Mouse (Mus musculus): ENCODE results near the gene Pkdcc. TPM values are rescaled to one million over a fixed set of nuclear protein-coding genes. Genes with fewer than 3 reads are reported as not detected.

The Pkdcc gene
- polyA plus RNA-seq, 1 experiment from 2014 or later, result 13.5 TPM

GRCm38 (mm10) chr17:83246090-83246489 lies 31.0 kb downstream of the Pkdcc start:
- Histone ChIP-seq H3K4me3 (no peak overlapping the region), H3K9me3 (replicated peaks) (no peaks in the 10 kb centered on the region), H3K27me3 (replicated peaks) (0 out of 2 replicates have a peak, but pooled peaks cover 6% of the 10 kb centered on the region), H3K9ac (no peak overlapping the region), H3K36me3 (no peaks in the 10 kb centered on the region), H3K4me2 (0 out of 2 replicates have a peak overlapping the region, but pooled peaks have one; percentile 17), H3K4me1 (replicated peaks) (0 out of 2 replicates have a peak, but pooled peaks cover 18% of the 10 kb centered on the region), H3K27ac (ENCODE audit: poor library complexity, severe bottlenecking) (no peak overlapping the region)
- no peak for ATAC-seq (ENCODE audit: insufficient number of reproducible peaks, low FRiP score)
- 46% methylated on average over 7 of the region's 7 CpGs for WGBS

GRCm38 (mm10) chr17:83247176-83247575 lies 32.1 kb downstream of the Pkdcc start:
- no peak for ATAC-seq (ENCODE audit: insufficient number of reproducible peaks, low FRiP score)
- Histone ChIP-seq H3K27me3 (replicated peaks) (peaks cover 6% of the 10 kb centered on the region; the same call in 1 of the 2 replicates), H3K4me3 (no peak overlapping the region), H3K27ac (ENCODE audit: poor library complexity, severe bottlenecking) (no peak overlapping the region), H3K36me3 (no peaks in the 10 kb centered on the region), H3K4me1 (replicated peaks) (0 out of 2 replicates have a peak, but pooled peaks cover 18% of the 10 kb centered on the region), H3K9ac (no peak overlapping the region), H3K9me3 (replicated peaks) (no peaks in the 10 kb centered on the region), H3K4me2 (no peak overlapping the region)
- 39% methylated on average over 4 of the region's 4 CpGs for WGBS

GRCm38 (mm10) chr17:83248467-83248866 lies 33.4 kb downstream of the Pkdcc start:
- no peaks in the 10 kb centered on the region; the same call in 1 of the 2 replicates for H3K27me3 ChIP-seq (replicated peaks)
- WGBS, result 43% methylated on average over 2 of the region's 2 CpGs
- no peaks in the 10 kb centered on the region for H3K9me3 ChIP-seq (replicated peaks)
- H3K4me2 ChIP-seq, result no peak overlapping the region
- H3K4me1 ChIP-seq (replicated peaks), result 0 out of 2 replicates have a peak, but pooled peaks cover 18% of the 10 kb centered on the region
- no peak for ATAC-seq (ENCODE audit: insufficient number of reproducible peaks, low FRiP score)
- no peak overlapping the region for H3K4me3 ChIP-seq
- H3K27ac ChIP-seq (ENCODE audit: poor library complexity, severe bottlenecking), result no peak overlapping the region
- no peak overlapping the region for H3K9ac ChIP-seq
- no peaks in the 10 kb centered on the region for H3K36me3 ChIP-seq

- WGBS, result 84% methylated on average over 18 of the region's 18 CpGs
- Histone ChIP-seq H3K36me3 (no peaks in the 10 kb centered on the region), H3K9me3 (replicated peaks) (peaks cover 8% of the 10 kb centered on the region; the same call in 1 of the 2 replicates), H3K4me3 (no peak overlapping the region), H3K27ac (ENCODE audit: poor library complexity, severe bottlenecking) (no peak overlapping the region), H3K27me3 (replicated peaks) (no peaks in the 10 kb centered on the region; the same call in 1 of the 2 replicates), H3K4me2 (no peak overlapping the region), H3K9ac (no peak overlapping the region), H3K4me1 (replicated peaks) (0 out of 2 replicates have a peak, but pooled peaks cover 12% of the 10 kb centered on the region)
- ATAC-seq (ENCODE audit: insufficient number of reproducible peaks, low FRiP score), result no peak
Measured at GRCm38 (mm10) chr17:83250903-83251526, 35.9 kb downstream of the Pkdcc start.

- H3K27ac ChIP-seq (ENCODE audit: poor library complexity, severe bottlenecking), result no peak overlapping the region
- no peak overlapping the region for H3K4me3 ChIP-seq
- no peak overlapping the region for H3K9ac ChIP-seq
- no peak for ATAC-seq (ENCODE audit: insufficient number of reproducible peaks, low FRiP score)
- no peaks in the 10 kb centered on the region for H3K4me1 ChIP-seq (replicated peaks)
- no peaks in the 10 kb centered on the region for H3K36me3 ChIP-seq
- H3K27me3 ChIP-seq (replicated peaks), result no peaks in the 10 kb centered on the region; the same call in 1 of the 2 replicates
- peaks cover 8% of the 10 kb centered on the region; the same call in 1 of the 2 replicates for H3K9me3 ChIP-seq (replicated peaks)
- 23% methylated on average over 12 of the region's 12 CpGs for WGBS
- H3K4me2 ChIP-seq, result no peak overlapping the region
Measured at GRCm38 (mm10) chr17:83253051-83253649, 38.1 kb downstream of the Pkdcc start.

GRCm38 (mm10) chr17:83267202-83268128 lies 52.4 kb downstream of the Pkdcc start:
- Histone ChIP-seq H3K9me3 (replicated peaks) (no peaks in the 10 kb centered on the region), H3K4me1 (replicated peaks) (0 out of 2 replicates have a peak, but pooled peaks cover 5% of the 10 kb centered on the region), H3K27ac (ENCODE audit: poor library complexity, severe bottlenecking) (no peak overlapping the region), H3K36me3 (no peaks in the 10 kb centered on the region), H3K9ac (0 out of 2 replicates have a peak overlapping the region, but pooled peaks have one; percentile 38), H3K4me2 (peak overlapping the region; percentile 66), H3K4me3 (peak overlapping the region; percentile 36), H3K27me3 (replicated peaks) (no peaks in the 10 kb centered on the region)
- 49% methylated on average over 23 of the region's 23 CpGs for WGBS
- ATAC-seq (ENCODE audit: insufficient number of reproducible peaks, low FRiP score), result peak; percentile 90

GRCm38 (mm10) chr17:83271509-83271908 lies 56.4 kb downstream of the Pkdcc start:
- no peak for ATAC-seq (ENCODE audit: insufficient number of reproducible peaks, low FRiP score)
- peaks cover 19% of the 10 kb centered on the region for H3K4me1 ChIP-seq (replicated peaks)
- H3K36me3 ChIP-seq, result no peaks in the 10 kb centered on the region
- no peak overlapping the region for H3K4me3 ChIP-seq
- 2% methylated on average over 3 of the region's 3 CpGs for WGBS
- H3K27ac ChIP-seq (ENCODE audit: poor library complexity, severe bottlenecking), result no peak overlapping the region
- no peaks in the 10 kb centered on the region for H3K9me3 ChIP-seq (replicated peaks)
- H3K27me3 ChIP-seq (replicated peaks), result no peaks in the 10 kb centered on the region
- no peak overlapping the region for H3K9ac ChIP-seq
- no peak overlapping the region for H3K4me2 ChIP-seq

GRCm38 (mm10) chr17:83272641-83273040 lies 57.5 kb downstream of the Pkdcc start:
- no peak overlapping the region for H3K27ac ChIP-seq (ENCODE audit: poor library complexity, severe bottlenecking)
- H3K36me3 ChIP-seq, result no peaks in the 10 kb centered on the region
- no peak overlapping the region for H3K9ac ChIP-seq
- no peaks in the 10 kb centered on the region for H3K27me3 ChIP-seq (replicated peaks)
- 52% methylated on average over 8 of the region's 8 CpGs for WGBS
- no peak overlapping the region for H3K4me3 ChIP-seq
- no peak overlapping the region for H3K4me2 ChIP-seq
- H3K4me1 ChIP-seq (replicated peaks), result peaks cover 25% of the 10 kb centered on the region
- no peak for ATAC-seq (ENCODE audit: insufficient number of reproducible peaks, low FRiP score)
- no peaks in the 10 kb centered on the region for H3K9me3 ChIP-seq (replicated peaks)

GRCm38 (mm10) chr17:83273636-83274035 lies 58.5 kb downstream of the Pkdcc start:
- no peaks in the 10 kb centered on the region for H3K9me3 ChIP-seq (replicated peaks)
- no peak overlapping the region for H3K4me3 ChIP-seq
- 0 out of 2 replicates have a peak overlapping the region, but pooled peaks have one; percentile 13 for H3K9ac ChIP-seq
- no peaks in the 10 kb centered on the region for H3K36me3 ChIP-seq
- H3K4me2 ChIP-seq, result peak overlapping the region; percentile 53
- no peaks in the 10 kb centered on the region for H3K27me3 ChIP-seq (replicated peaks)
- no peak for ATAC-seq (ENCODE audit: insufficient number of reproducible peaks, low FRiP score)
- 17% methylated on average over 9 of the region's 9 CpGs for WGBS
- peaks cover 35% of the 10 kb centered on the region for H3K4me1 ChIP-seq (replicated peaks)
- no peak overlapping the region for H3K27ac ChIP-seq (ENCODE audit: poor library complexity, severe bottlenecking)

- Histone ChIP-seq H3K4me2 (peak overlapping the region; percentile 53), H3K27me3 (replicated peaks) (no peaks in the 10 kb centered on the region), H3K9me3 (replicated peaks) (no peaks in the 10 kb centered on the region), H3K9ac (no peak overlapping the region), H3K27ac (ENCODE audit: poor library complexity, severe bottlenecking) (no peak overlapping the region), H3K4me3 (no peak overlapping the region), H3K4me1 (replicated peaks) (peaks cover 40% of the 10 kb centered on the region), H3K36me3 (no peaks in the 10 kb centered on the region)
- WGBS, result 40% methylated on average over 4 of the region's 4 CpGs
- ATAC-seq (ENCODE audit: insufficient number of reproducible peaks, low FRiP score), result no peak
Measured at GRCm38 (mm10) chr17:83274101-83274500, 59.0 kb downstream of the Pkdcc start.

Measured in heart, embryonic 12.5 days (tissue).